Mouse (Mus musculus) T-helper 2 cell (primary cell): ENCODE measurements at regions not wholly inside any gene's neighbourhood (a gene's known extent, or its start where the extent isn't known, plus 50 kb on each side); places are given as distances from the start of the nearest gene placed in this dataset.

Experiments used
- in situ Hi-C: fragments of 300-600 bp; cut with MboI, MseI; formaldehyde crosslinking; loops from one replicate; pipeline ENCODE4 v1.15.1; 2025; ENCODE audit warnings: high pct_unique_total_duplicates

- in situ Hi-C loops = loop anchor here (5.0 to 25.0 kb wide), 2 partner anchors 146 to 334 kb away; no protein-coding TSS in a partner anchor
Measured at GRCm38 (mm10) chr7:39221051-39221450, 191.9 kb downstream of the Gm5114 start.

DNA sequence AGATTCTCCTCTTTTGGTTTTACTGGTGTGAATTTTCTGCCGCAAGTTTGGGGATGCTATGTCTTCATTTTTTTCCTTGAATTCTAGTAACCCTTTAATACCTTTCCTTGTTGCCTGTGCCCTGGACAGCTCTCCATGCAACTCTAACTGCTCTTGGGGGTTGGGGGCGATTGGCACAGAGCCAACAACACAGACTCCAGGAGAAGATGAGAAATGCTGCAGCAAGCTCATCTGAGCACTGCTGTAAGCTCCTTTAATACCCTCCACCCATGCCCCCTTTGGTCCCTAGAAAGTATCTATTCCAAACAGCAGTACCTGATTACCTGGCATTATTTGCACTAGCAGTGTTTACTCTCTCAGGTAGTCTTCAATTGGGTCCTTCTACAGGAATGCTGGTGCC is 208.0 kb downstream of the Gm5114 start:
- in situ Hi-C loops = loop anchor here (25.0 kb wide), 1 partner anchor 318 kb away; no protein-coding TSS in a partner anchor
